Mouse (Mus musculus) liver, embryonic 15.5 days (tissue): ENCODE measurements at regions not wholly inside any gene's neighbourhood (a gene's known extent, or its start where the extent isn't known, plus 50 kb on each side); places are given as distances from the start of the nearest gene placed in this dataset.

Experiments
- ATAC-seq: fragments of 200-750 bp; cut with Nextera tagmentation; 2 replicates; pipeline ENCODE4 v1.8.0; 2017; ENCODE audit warnings: moderate number of reproducible peaks, mild to moderate bottlenecking, moderate library complexity; ENCODE audit not compliant: insufficient read depth
- H3K27ac ChIP-seq: fragments of 300-500 bp; sonication (generic); replicated peaks from 2 replicates; pipeline ENCODE4 v1.5.1; 2015; ENCODE audit warnings: mild to moderate bottlenecking, inconsistent platforms
- H3K27me3 ChIP-seq: fragments of 300-500 bp; sonication (generic); 2 replicates; pipeline ENCODE4 v1.6.1; 2015; ENCODE audit warnings: mild to moderate bottlenecking, inconsistent platforms
- H3K36me3 ChIP-seq: fragments of 300-500 bp; sonication (generic); replicated peaks from 2 replicates; pipeline ENCODE4 v1.6.1; 2015; ENCODE audit warnings: moderate library complexity, mild to moderate bottlenecking, inconsistent platforms
- H3K4me1 ChIP-seq: fragments of 300-500 bp; sonication (generic); replicated peaks from 2 replicates; pipeline ENCODE4 v1.6.1; 2015; ENCODE audit warnings: inconsistent platforms
- H3K4me2 ChIP-seq: fragments of 300-500 bp; sonication (generic); 2 replicates; pipeline ENCODE4 v1.6.1; 2015; ENCODE audit warnings: moderate library complexity, mild to moderate bottlenecking, inconsistent platforms
- H3K4me3 ChIP-seq: fragments of 300-500 bp; sonication (generic); replicated peaks from 2 replicates; pipeline ENCODE4 v1.5.1; 2015; ENCODE audit warnings: mild to moderate bottlenecking, inconsistent platforms
- H3K9ac ChIP-seq: fragments of 300-500 bp; sonication (generic); 2 replicates; pipeline ENCODE4 v1.6.1; 2015; ENCODE audit warnings: moderate library complexity, mild to moderate bottlenecking, inconsistent platforms
- H3K9me3 ChIP-seq: fragments of 300-500 bp; sonication (generic); replicated peaks from 2 replicates; pipeline ENCODE4 v1.6.1; 2016; ENCODE audit warnings: inconsistent platforms
- WGBS: fragments of 180-500 bp; shearing (Covaris S2); methylation state at CpG from one replicate; pipeline ENCODE4 v1.1.7; 2015; ENCODE audit warnings: mixed read lengths; ENCODE audit not compliant: insufficient replicate concordance; 5-methylcytosine and 5-hydroxymethylcytosine counted together

DNA sequence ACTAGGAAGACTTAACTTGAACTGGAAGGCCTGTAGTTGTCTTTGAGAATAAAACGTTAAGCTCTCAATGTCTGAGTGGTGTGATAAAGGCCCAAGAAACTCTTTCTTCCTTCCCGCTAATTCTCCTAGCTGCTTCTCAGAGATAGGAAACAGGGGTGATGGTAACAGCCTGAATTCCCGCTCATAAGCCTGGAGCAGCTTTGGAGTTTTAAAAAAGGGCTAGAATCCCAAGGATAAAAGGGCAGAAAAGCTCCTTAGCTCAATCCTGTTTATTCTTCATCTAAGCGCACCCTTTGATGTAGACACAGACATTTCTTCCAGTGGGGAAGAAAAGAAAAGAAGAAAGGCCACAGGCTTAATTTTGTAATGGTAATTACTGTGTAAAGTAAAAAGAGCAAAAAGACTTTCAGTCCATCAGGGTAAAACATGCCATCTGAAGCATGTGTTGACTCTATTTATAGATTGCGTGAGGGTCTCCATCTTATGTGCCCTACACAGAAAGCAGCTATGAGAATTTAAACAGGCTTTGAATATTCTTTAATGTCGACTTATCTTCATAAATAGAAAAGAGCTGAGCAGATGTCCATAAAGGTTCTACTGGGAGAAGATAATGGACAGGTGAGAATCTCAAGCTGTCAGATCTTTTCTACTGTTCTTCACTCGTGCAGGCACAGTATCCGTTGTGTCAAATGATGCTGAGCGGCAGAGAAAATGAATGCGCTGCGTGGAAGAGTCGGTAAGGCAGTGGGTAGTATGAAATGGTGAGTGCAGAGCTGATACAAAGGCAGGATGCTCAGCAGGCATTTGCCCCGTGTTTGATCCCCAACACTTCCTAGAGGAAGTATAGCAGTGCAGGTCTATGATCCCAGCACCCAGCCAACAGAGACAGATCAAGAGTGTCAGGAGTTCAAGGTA, 818.0 kb upstream of the Intu start:
- Histone ChIP-seq H3K27ac (no peak overlapping the region), H3K9ac (no peak overlapping the region), H3K36me3 (no peaks in the 10 kb centered on the region), H3K9me3 (no peaks in the 10 kb centered on the region), H3K4me2 (no peak overlapping the region), H3K4me1 (no peaks in the 10 kb centered on the region), H3K4me3 (no peak overlapping the region), H3K27me3 (no peaks in the 10 kb centered on the region)
- no peak for ATAC-seq
- WGBS, result 62% methylated on average over 13 of the region's 13 CpGs

DNA sequence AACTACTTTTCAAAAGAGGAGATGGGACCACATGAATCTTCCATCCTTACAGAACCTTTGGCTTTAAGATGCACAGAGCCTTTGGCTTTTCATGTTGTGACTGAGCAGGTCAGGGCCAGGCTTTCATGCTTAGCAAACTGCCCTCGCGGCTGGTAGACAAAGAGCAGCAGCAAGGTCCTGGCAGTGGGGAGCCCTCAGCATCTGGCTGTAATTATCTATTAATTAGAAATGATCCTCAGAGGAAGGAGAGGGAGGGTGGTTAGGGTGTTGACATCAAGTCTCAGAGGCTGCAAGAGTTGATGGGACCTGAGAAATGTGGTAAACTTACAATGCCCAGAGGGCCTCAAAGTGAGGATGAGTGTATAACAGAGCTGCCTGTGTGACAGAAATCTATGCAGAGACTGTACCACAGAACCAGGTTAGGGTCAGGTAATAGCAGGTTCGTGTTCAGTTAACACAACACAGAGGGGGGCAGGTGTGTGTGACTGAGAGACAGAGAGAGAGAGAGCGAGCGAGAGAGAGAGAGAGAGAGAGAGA, 817.0 kb upstream of the Intu start:
- H3K4me3 ChIP-seq, result no peak overlapping the region
- H3K9ac ChIP-seq, result no peak overlapping the region
- H3K36me3 ChIP-seq, result no peaks in the 10 kb centered on the region
- H3K27me3 ChIP-seq, result no peaks in the 10 kb centered on the region
- no peaks in the 10 kb centered on the region for H3K9me3 ChIP-seq
- WGBS, result 63% methylated on average over 5 of the region's 5 CpGs
- H3K4me1 ChIP-seq, result no peaks in the 10 kb centered on the region
- no peak overlapping the region for H3K27ac ChIP-seq
- no peak overlapping the region for H3K4me2 ChIP-seq
- no peak for ATAC-seq

DNA sequence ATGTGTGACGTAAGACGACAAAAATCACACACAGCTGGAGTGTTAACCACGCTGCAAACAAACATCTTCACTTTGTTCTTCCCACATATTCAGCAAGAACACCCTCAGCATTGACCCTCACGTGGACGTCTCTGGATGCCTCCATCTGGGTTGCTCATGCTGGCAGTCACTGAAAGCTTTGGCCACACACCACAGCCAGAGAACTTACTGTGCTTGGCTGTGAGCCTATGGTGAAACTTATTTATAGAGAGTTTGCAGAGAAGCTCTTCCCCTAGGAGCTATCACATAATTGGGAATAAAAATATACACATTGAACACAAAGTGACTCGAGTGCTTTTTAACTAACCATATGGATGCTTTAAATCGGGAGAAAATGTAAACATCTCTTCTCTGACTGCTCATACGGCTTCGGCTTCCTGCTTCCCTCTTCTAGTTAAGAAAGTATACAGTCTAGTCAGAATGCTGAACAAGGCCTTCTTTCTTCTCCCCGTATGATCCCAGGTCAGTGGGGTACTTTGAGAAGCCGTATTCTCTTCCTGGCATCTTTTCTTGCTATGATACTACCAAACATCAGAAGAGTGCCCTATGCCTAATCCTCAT, 812.0 kb upstream of the Intu start:
- Histone ChIP-seq H3K4me1 (no peaks in the 10 kb centered on the region), H3K9ac (no peak overlapping the region), H3K27ac (no peak overlapping the region), H3K9me3 (no peaks in the 10 kb centered on the region), H3K4me3 (no peak overlapping the region), H3K36me3 (no peaks in the 10 kb centered on the region), H3K4me2 (no peak overlapping the region), H3K27me3 (no peaks in the 10 kb centered on the region)
- WGBS, result 67% methylated on average over 11 of the region's 11 CpGs
- no peak for ATAC-seq

DNA sequence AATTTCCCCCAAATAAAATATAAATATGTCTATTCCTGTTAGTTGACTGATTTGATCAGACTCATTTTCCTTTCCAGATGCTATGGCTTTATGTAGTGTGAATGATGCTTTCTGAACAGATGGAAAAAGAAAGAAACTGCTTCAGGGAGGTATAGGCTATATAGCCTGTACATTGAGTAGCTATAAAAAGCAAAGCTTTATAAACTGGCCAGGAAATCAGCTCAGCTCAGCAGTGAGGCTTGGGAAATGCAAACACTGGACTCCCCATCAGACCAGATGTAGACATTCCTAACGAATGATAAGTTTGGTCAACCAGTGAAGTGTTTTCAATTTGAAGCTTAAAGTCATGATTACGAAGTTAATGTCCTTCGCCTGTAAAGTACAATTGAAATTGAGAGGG, 805.3 kb upstream of the Intu start:
- 60% methylated on average over 3 of the region's 3 CpGs for WGBS
- no peak overlapping the region for H3K4me2 ChIP-seq
- no peak overlapping the region for H3K4me3 ChIP-seq
- no peak overlapping the region for H3K9ac ChIP-seq
- H3K36me3 ChIP-seq, result no peaks in the 10 kb centered on the region
- no peak overlapping the region for H3K27ac ChIP-seq
- H3K4me1 ChIP-seq, result no peaks in the 10 kb centered on the region
- H3K27me3 ChIP-seq, result no peaks in the 10 kb centered on the region
- H3K9me3 ChIP-seq, result no peaks in the 10 kb centered on the region
- no peak for ATAC-seq

DNA sequence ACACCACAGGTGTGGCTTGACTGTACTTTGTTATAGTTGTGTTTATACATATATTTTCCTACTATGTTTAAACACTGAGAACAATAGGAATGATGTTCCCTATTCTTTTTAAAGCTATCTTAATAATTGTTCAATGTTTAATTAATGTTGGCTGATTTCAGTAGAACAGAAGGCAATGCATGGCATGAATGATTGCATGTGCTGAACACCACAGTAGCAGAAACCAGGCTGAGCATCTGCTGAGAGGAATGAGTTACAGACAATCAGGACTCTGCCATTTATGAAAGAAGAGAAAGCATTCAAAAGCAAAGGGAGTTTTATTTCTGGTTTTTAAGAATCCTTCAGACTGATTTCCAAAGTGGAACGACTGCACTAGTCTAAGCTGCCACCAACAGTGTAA, 794.4 kb upstream of the Intu start:
- Histone ChIP-seq H3K4me1 (no peaks in the 10 kb centered on the region), H3K27me3 (no peaks in the 10 kb centered on the region), H3K27ac (no peak overlapping the region), H3K4me3 (no peak overlapping the region), H3K4me2 (no peak overlapping the region), H3K36me3 (no peaks in the 10 kb centered on the region), H3K9ac (no peak overlapping the region), H3K9me3 (no peaks in the 10 kb centered on the region)
- ATAC-seq, result no peak
- WGBS, result 44% methylated on average over 1 of the region's 1 CpGs

DNA sequence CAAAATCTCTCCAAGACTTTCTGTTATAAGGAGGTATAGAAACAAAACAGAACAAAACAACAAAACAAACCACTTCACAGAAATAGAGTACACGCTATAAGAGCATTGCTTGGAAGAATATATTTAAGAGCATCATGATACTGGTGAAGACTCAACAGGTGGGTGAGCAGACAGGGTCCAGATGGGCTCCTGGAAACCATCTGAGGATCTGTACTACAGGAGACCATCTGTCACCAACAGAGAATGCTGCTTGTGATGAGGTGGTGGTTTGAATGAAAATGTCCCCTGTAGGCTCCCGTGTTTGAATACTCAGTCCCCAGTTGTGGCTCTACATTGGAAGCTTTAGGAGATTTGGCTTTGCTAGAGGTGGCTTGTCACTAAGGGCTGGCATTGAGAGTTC, 785.1 kb upstream of the Intu start:
- Histone ChIP-seq H3K4me2 (no peak overlapping the region), H3K36me3 (no peaks in the 10 kb centered on the region), H3K27ac (no peak overlapping the region), H3K27me3 (no peaks in the 10 kb centered on the region), H3K9ac (no peak overlapping the region), H3K4me1 (no peaks in the 10 kb centered on the region), H3K4me3 (no peak overlapping the region), H3K9me3 (no peaks in the 10 kb centered on the region)
- ATAC-seq, result no peak
- WGBS, result 62% methylated on average over 2 of the region's 2 CpGs

DNA sequence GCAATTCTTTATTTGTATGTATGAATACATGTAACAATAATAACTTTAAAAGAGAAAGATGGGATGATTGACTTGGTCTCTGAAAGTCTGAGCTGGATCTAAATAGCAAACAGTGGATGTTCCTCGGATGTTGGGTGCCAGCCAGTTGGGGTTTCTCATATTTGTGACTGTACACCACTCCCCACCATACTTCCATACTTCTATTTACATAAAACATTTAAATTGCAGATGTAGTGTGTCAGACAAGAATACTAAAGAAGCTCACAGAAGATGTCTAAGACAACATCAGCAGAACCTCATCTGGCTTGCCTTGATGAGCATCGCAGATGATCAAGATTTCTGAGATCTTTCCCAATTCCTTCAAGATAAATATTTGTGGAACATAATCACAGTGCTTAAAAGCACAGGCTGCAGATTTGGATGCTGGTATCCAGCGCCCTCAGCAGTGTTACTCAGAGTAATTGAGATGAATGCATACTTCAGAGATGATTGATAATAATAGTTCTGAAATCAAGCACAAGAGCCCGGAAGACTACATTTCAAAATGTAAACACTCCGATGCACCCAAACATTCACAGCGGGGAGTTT, 762.0 kb upstream of the Intu start:
- Histone ChIP-seq H3K27ac (no peak overlapping the region), H3K27me3 (no peaks in the 10 kb centered on the region), H3K4me2 (no peak overlapping the region), H3K9me3 (no peaks in the 10 kb centered on the region), H3K36me3 (no peaks in the 10 kb centered on the region), H3K4me1 (no peaks in the 10 kb centered on the region), H3K9ac (no peak overlapping the region), H3K4me3 (no peak overlapping the region)
- WGBS, result 65% methylated on average over 6 of the region's 6 CpGs
- ATAC-seq, result no peak

DNA sequence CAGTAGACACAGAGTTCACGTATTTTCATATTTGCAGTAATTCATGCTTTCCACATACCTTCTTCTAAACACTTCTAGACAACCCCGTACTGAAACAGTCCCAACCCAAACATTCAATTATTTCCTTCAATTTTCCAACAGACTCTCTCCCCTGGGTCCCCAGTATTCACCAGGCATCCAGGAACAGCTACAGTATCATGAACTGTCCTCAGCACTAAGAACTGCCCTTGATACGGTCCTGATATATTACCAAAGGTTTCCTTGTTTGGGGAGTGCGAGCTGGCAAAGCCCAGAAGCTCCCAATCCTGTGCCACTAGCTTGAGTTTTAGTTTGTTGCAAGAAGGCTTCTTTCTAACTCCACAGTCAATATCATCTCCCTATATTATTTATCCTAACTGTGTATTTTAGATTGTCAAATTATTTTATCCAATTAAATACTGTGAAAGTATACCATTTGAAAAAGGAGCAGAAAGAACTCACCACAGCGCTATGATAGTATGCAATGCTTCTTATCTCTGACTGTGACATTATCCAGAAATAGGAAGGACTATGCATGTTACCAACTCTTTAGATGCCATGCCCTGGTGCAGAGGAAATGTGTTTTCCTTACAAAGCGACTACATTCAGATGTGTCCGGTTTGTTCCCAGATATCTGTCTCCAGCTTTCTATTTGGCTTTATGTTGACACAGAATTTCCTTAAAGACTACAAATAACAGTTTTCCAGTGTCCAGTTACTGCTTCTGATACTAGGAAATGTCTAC, 754.6 kb upstream of the Intu start:
- Histone ChIP-seq H3K27me3 (no peaks in the 10 kb centered on the region), H3K36me3 (no peaks in the 10 kb centered on the region), H3K4me3 (no peak overlapping the region), H3K9me3 (no peaks in the 10 kb centered on the region), H3K4me1 (no peaks in the 10 kb centered on the region), H3K9ac (no peak overlapping the region), H3K4me2 (no peak overlapping the region), H3K27ac (no peak overlapping the region)
- no peak for ATAC-seq
- WGBS, result 56% methylated on average over 7 of the region's 7 CpGs

DNA sequence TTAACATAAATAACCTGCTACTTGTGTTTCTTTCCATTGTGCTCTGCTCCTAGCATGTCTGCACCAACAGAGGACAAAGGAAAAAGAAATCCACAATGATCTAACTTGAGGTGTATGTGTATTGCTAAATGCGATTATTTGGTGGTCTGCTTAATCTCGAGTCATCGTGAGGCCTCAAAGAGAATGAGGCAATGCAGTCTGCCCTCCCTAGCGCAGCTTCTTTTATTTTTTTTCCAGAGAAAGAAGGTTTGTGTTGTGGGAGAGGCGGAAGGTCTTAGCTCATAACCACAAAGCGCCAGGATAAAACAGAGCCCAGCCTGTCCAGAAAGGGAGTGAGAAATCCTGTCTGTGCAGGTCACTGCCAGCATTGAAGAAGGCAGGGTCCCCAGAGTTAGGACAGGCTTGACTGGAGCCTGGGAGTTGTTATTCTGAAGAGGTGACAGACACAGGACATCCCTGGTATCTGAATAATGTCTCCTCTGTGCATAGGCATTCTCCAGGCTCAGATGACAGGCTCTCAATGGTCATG, 751.3 kb upstream of the Intu start:
- H3K27ac ChIP-seq, result no peak overlapping the region
- H3K4me2 ChIP-seq, result no peak overlapping the region
- 42% methylated on average over 6 of the region's 6 CpGs for WGBS
- no peak overlapping the region for H3K4me3 ChIP-seq
- no peak for ATAC-seq
- no peaks in the 10 kb centered on the region for H3K4me1 ChIP-seq
- no peak overlapping the region for H3K9ac ChIP-seq
- H3K9me3 ChIP-seq, result no peaks in the 10 kb centered on the region
- H3K27me3 ChIP-seq, result no peaks in the 10 kb centered on the region
- H3K36me3 ChIP-seq, result no peaks in the 10 kb centered on the region

DNA sequence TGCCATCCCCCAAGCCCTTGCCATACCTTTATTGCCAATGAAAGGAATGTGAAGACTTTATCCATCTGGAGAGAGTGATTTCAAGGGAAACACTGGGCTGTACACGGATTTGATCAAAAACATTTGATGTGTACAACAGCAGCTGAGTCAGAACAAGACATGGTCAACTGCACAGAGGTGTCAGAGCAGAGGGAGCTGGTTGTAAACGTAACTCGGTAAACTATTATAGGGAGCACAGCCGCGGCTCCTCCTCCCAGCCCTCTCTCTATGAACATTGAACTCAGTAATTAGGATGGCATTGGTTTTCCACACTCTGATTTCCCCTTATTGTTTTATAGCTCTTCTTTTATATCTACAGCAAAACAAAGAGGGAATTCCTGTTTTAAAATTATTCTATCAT, 750.8 kb upstream of the Intu start:
- Histone ChIP-seq H3K27ac (no peak overlapping the region), H3K4me1 (no peaks in the 10 kb centered on the region), H3K9me3 (no peaks in the 10 kb centered on the region), H3K27me3 (no peaks in the 10 kb centered on the region), H3K36me3 (no peaks in the 10 kb centered on the region), H3K4me2 (no peak overlapping the region), H3K4me3 (no peak overlapping the region), H3K9ac (no peak overlapping the region)
- WGBS, result 68% methylated on average over 5 of the region's 5 CpGs
- no peak for ATAC-seq

DNA sequence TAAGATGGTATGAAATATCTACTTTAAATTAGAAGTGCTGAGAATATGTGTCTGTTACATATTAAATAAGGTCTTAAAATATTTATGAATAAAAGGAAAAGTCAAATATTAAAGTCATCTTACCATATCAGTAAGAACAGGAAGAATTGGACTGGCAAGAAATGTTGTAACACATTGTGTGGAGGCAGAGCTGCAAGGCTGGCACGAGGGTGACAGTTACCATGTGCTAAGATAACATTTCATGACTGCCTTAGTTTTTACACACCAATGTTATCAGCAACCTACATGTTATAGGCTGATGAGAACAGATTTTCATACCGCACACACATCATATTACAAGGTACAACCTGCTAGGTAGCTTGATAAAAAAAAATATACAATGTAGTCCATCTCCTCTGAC, 746.2 kb upstream of the Intu start:
- Histone ChIP-seq H3K4me2 (no peak overlapping the region), H3K27ac (no peak overlapping the region), H3K36me3 (no peaks in the 10 kb centered on the region), H3K9ac (no peak overlapping the region), H3K4me3 (no peak overlapping the region), H3K4me1 (no peaks in the 10 kb centered on the region), H3K27me3 (no peaks in the 10 kb centered on the region), H3K9me3 (no peaks in the 10 kb centered on the region)
- no peak for ATAC-seq
- 64% methylated on average over 2 of the region's 2 CpGs for WGBS
